Mouse (Mus musculus) liver, adult 2 months (tissue): ENCODE results near the gene Brd4.

ENCODE experiments used
- CTCF ChIP-seq: fragments of 200-500 bp; IDR thresholded peaks from 2 replicates; pipeline ENCODE4 v1.5.1; 2011; ENCODE audit warnings: low read depth, low read length, control low read depth
- POLR2A ChIP-seq: fragments of 200-500 bp; IDR thresholded peaks from 2 replicates; pipeline ENCODE4 v1.6.1; 2011; ENCODE audit warnings: low read length, control low read depth; ENCODE audit not compliant: insufficient read depth; ENCODE audit errors: extremely low read depth

- TF ChIP-seq POLR2A: no peak
- TF ChIP-seq CTCF: no peak
These were observed 23.4 kb upstream of the Brd4 start for GRCm38 (mm10) chr17:32307963-32308362.
